Comparison of ENCODE assay signal across 9 mouse cellular contexts in the genomic region with DNA sequence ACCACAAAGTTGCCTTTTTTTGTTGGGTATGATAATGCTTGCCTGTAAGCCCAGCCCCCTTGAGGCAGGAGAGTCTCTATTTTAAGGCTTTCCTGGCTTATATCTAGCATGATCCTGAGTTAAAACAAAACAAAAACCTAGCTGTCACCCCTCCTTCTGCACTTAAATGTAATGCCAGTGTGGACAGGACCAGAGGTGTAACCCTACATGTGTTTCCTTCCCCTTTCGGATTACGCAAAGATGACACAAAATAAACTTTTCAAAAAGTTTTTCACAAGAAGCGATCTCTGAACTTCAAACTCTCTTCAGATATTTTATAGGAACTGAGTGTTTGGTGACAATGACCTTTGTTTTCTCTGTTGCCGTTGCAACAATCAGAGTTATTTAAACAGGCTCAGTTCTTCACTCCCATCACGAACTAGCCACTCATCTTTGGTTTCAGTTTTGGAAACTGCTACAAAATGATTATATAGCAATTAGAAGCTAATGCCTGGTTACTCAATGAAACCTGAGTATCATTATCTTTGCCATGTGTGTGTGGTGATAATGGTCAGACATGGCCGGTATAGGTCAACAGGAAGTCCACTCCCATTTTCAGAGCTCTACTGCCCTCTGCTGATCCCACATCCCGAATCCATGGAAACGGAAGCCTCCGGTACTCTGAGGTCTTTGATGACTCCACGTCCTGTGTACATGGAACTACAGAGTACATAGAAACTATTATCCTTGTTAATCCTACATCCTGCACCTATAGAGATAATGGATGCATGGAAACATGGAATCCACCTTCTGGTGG.
DNase-seq lines count a peak whose midpoint lies in the region; ATAC-seq and TF ChIP-seq lines count a peak whose summit lies in the region.
"Had no signal": no experiment of that assay in that cellular context is flagged by ENCODE, and none has a peak within 500 bp of the region (broad histone marks: within the 10 kb centered on the region; RNA-seq: fewer than 3 reads in every experiment).

No protein-coding gene starts in this region.

- no peaks in the 10 kb centered on the region for H3K27me3 ChIP-seq in hindbrain, embryonic 10.5 days (ENCODE audit: insufficient read depth, poor library complexity, severe bottlenecking)
- no peaks in the 10 kb centered on the region for H3K27me3 ChIP-seq in hindbrain, embryonic 12.5 days
- no peaks in the 10 kb centered on the region for H3K27me3 ChIP-seq in embryonic facial prominence, embryonic 14.5 days (replicated peaks; ENCODE audit: control insufficient read depth, insufficient read depth, low read length)
- H3K27me3 ChIP-seq in midbrain, postnatal 0 days (ENCODE audit: insufficient read depth, low read length): 0 out of 2 replicates have a peak, but pooled peaks cover 5% of the 10 kb centered on the region
- H3K27me3 ChIP-seq: limb, embryonic 12.5 days had no signal

- WGBS in hindbrain, embryonic 10.5 days: 82% methylated on average over 10 of the region's 10 CpGs
- 78% methylated on average over 10 of the region's 10 CpGs for WGBS in hindbrain, embryonic 12.5 days
- WGBS in embryonic facial prominence, embryonic 14.5 days: 66% methylated on average over 10 of the region's 10 CpGs
- 74% methylated on average over 10 of the region's 10 CpGs for WGBS in midbrain, postnatal 0 days

- peak; percentile 42 for DNase-seq in hindbrain, embryonic 10.5 days (ENCODE audit: low spot score)
- DNase-seq in adrenal gland, postnatal 25 days: peak; percentile 66
- DNase-seq in embryonic facial prominence, embryonic 14.5 days (ENCODE audit: low spot score): peak; percentile 60
- DNase-seq in hindlimb bud, embryonic 11.5 days (ENCODE audit: extremely low spot score, low read depth, low spot score): peak; percentile 26
- DNase-seq in left cerebral cortex, postnatal 36 days (ENCODE audit: low spot score in 2 of 2): peak; percentile 30 to 54
- peak; percentile 66 for DNase-seq in midbrain, postnatal 0 days (ENCODE audit: low spot score)
- DNase-seq in testis, postnatal 14 days (ENCODE audit: low spot score): peak; percentile 45

- intact Hi-C loops in left cerebral cortex, postnatal 36 days (cut with DNase I): loop anchor here (5.0 kb wide), 1 partner anchor 735 kb away; no protein-coding TSS in a partner anchor

- H3K9me3 ChIP-seq in hindbrain, embryonic 10.5 days: no peaks in the 10 kb centered on the region
- H3K9me3 ChIP-seq in hindbrain, embryonic 12.5 days (replicated peaks): no peaks in the 10 kb centered on the region
- 0 out of 2 replicates have a peak, but pooled peaks cover 4% of the 10 kb centered on the region for H3K9me3 ChIP-seq in embryonic facial prominence, embryonic 14.5 days (ENCODE audit: control insufficient read depth, low read length)
- H3K9me3 ChIP-seq in midbrain, postnatal 0 days (ENCODE audit: low read length): no peaks in the 10 kb centered on the region
- H3K9me3 ChIP-seq: limb, embryonic 12.5 days had no signal

- H3K9ac ChIP-seq in hindbrain, embryonic 12.5 days: no peak overlapping the region
- H3K9ac ChIP-seq in embryonic facial prominence, embryonic 14.5 days (ENCODE audit: low read depth, low read length): no peak overlapping the region
- no peak overlapping the region for H3K9ac ChIP-seq in midbrain, postnatal 0 days (replicated peaks; ENCODE audit: low read length, poor library complexity, severe bottlenecking)
- H3K9ac ChIP-seq: limb, embryonic 12.5 days had no signal

- no peak overlapping the region for H3K27ac ChIP-seq in hindbrain, embryonic 10.5 days
- no peak overlapping the region for H3K27ac ChIP-seq in hindbrain, embryonic 12.5 days
- no peak overlapping the region for H3K27ac ChIP-seq in embryonic facial prominence, embryonic 14.5 days (replicated peaks; ENCODE audit: low read depth, low read length)
- H3K27ac ChIP-seq in midbrain, postnatal 0 days (ENCODE audit: low read depth, low read length): no peak overlapping the region
- H3K27ac ChIP-seq: limb, embryonic 12.5 days had no signal

- H3K4me1 ChIP-seq in hindbrain, embryonic 10.5 days (replicated peaks): no peaks in the 10 kb centered on the region
- no peaks in the 10 kb centered on the region for H3K4me1 ChIP-seq in hindbrain, embryonic 12.5 days
- H3K4me1 ChIP-seq in embryonic facial prominence, embryonic 14.5 days (ENCODE audit: control insufficient read depth, insufficient read depth, low read length): no peaks in the 10 kb centered on the region
- no peaks in the 10 kb centered on the region; the same call in 1 of the 2 replicates for H3K4me1 ChIP-seq in midbrain, postnatal 0 days (ENCODE audit: insufficient read depth, low read length)
- H3K4me1 ChIP-seq: limb, embryonic 12.5 days had no signal

- H3K36me3 ChIP-seq in hindbrain, embryonic 10.5 days: no peaks in the 10 kb centered on the region
- no peaks in the 10 kb centered on the region for H3K36me3 ChIP-seq in hindbrain, embryonic 12.5 days
- H3K36me3 ChIP-seq in embryonic facial prominence, embryonic 14.5 days (ENCODE audit: control insufficient read depth, insufficient read depth, low read length): no peaks in the 10 kb centered on the region
- no peaks in the 10 kb centered on the region for H3K36me3 ChIP-seq in midbrain, postnatal 0 days (ENCODE audit: insufficient read depth, low read length)
- H3K36me3 ChIP-seq: limb, embryonic 12.5 days had no signal

- no peak for ATAC-seq in hindbrain, embryonic 12.5 days (ENCODE audit: low FRiP score)
- no peak for ATAC-seq in embryonic facial prominence, embryonic 14.5 days (ENCODE audit: low read depth)
- ATAC-seq in midbrain, postnatal 0 days (ENCODE audit: low FRiP score): no peak; the same call in 1 of the 2 replicates

- peak; percentile 73 for TF ChIP-seq CTCF in midbrain, postnatal 0 days (IDR thresholded peaks at IDR 0.05)

- H3K4me2 ChIP-seq in hindbrain, embryonic 12.5 days (replicated peaks): no peak overlapping the region
- no peak overlapping the region for H3K4me2 ChIP-seq in embryonic facial prominence, embryonic 14.5 days (ENCODE audit: low read depth, low read length)
- H3K4me2 ChIP-seq in midbrain, postnatal 0 days (ENCODE audit: low read depth, low read length, poor library complexity, severe bottlenecking): no peak overlapping the region
- H3K4me2 ChIP-seq: limb, embryonic 12.5 days had no signal

- H3K4me3 ChIP-seq in hindbrain, embryonic 10.5 days: no peak overlapping the region
- no peak overlapping the region for H3K4me3 ChIP-seq in hindbrain, embryonic 12.5 days
- H3K4me3 ChIP-seq in embryonic facial prominence, embryonic 14.5 days (ENCODE audit: low read depth, low read length): no peak overlapping the region
- no peak overlapping the region for H3K4me3 ChIP-seq in midbrain, postnatal 0 days (ENCODE audit: low read depth, low read length)
- H3K4me3 ChIP-seq: limb, embryonic 12.5 days had no signal
